Comparison of ENCODE assay signal across 17 mouse cellular contexts in the genomic region with DNA sequence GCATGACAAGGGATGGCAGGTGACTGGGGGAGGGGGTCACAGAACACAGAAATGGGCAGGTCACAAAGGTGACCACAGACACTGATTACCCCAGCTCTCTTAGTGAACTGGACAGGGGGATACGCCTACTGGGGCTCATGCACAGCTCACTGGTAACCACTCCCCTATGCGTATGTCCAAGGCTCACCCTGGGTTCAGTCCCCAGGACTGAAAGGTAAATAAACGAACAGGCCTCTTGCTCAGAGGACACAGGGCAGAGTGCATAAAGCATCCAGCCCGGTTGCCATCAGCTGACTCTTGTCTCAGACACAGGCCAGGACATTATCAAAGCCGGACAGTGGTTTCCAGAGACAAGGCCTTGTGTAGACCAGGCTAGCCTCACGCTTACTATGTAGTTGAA.
DNase-seq lines count a peak whose midpoint lies in the region; ATAC-seq and TF ChIP-seq lines count a peak whose summit lies in the region.
"Had no signal": no experiment of that assay in that cellular context is flagged by ENCODE, and none has a peak within 500 bp of the region (broad histone marks: within the 10 kb centered on the region; RNA-seq: fewer than 3 reads in every experiment).

No protein-coding gene starts in this region.

- no peaks in the 10 kb centered on the region for H3K9me3 ChIP-seq in intestine, embryonic 16.5 days (ENCODE audit: control insufficient read depth, low read length)
- H3K9me3 ChIP-seq in intestine, embryonic 15.5 days, result no peaks in the 10 kb centered on the region
- no peaks in the 10 kb centered on the region for H3K9me3 ChIP-seq in liver, embryonic 13.5 days (replicated peaks)
- H3K9me3 ChIP-seq: lung, embryonic 15.5 days had no signal

- H3K27me3 ChIP-seq in intestine, embryonic 16.5 days (replicated peaks; ENCODE audit: control insufficient read depth, insufficient read depth, low read length), result no peaks in the 10 kb centered on the region
- no peaks in the 10 kb centered on the region for H3K27me3 ChIP-seq in intestine, embryonic 15.5 days (replicated peaks)
- H3K27me3 ChIP-seq in thymus, adult 2 months (ENCODE audit: control insufficient read depth, insufficient read depth, low read length), result no peaks in the 10 kb centered on the region
- H3K27me3 ChIP-seq in liver, embryonic 13.5 days, result no peaks in the 10 kb centered on the region
- H3K27me3 ChIP-seq: limb, embryonic 12.5 days; lung, embryonic 15.5 days had no signal

- H3K4me3 ChIP-seq in intestine, embryonic 16.5 days (ENCODE audit: low read length), result no peak overlapping the region
- H3K4me3 ChIP-seq in intestine, embryonic 15.5 days (replicated peaks), result no peak overlapping the region
- no peak overlapping the region for H3K4me3 ChIP-seq in thymus, adult 2 months (ENCODE audit: control insufficient read depth, insufficient read depth, low read length)
- no peak overlapping the region for H3K4me3 ChIP-seq in liver, embryonic 13.5 days (replicated peaks)
- H3K4me3 ChIP-seq: left cerebral cortex, adult 2 months; limb, embryonic 12.5 days; lung, embryonic 15.5 days had no signal

- H3K4me1 ChIP-seq in intestine, embryonic 16.5 days (ENCODE audit: control insufficient read depth, insufficient read depth, low read length), result peaks cover 19% of the 10 kb centered on the region
- H3K4me1 ChIP-seq in intestine, embryonic 15.5 days (replicated peaks), result peaks cover 18% of the 10 kb centered on the region
- H3K4me1 ChIP-seq in thymus, adult 2 months (replicated peaks; ENCODE audit: control insufficient read depth, insufficient read depth, low read length), result peaks cover 86% of the 10 kb centered on the region
- peaks cover 48% of the 10 kb centered on the region for H3K4me1 ChIP-seq in liver, embryonic 13.5 days (replicated peaks)

- TF ChIP-seq POLR2A in thymus, adult 2 months (IDR thresholded peaks at IDR 0.05; ENCODE audit: control insufficient read depth, extremely low read depth, insufficient read depth, low read length, poor library complexity), result no peak

- H3K9ac ChIP-seq in intestine, embryonic 16.5 days (ENCODE audit: low read depth, low read length), result no peak overlapping the region
- no peak overlapping the region for H3K9ac ChIP-seq in intestine, embryonic 15.5 days
- no peak overlapping the region for H3K9ac ChIP-seq in liver, embryonic 13.5 days
- H3K9ac ChIP-seq: lung, embryonic 15.5 days had no signal

- TF ChIP-seq CTCF in thymus, adult 2 months (IDR thresholded peaks at IDR 0.05; ENCODE audit: borderline replicate concordance, control insufficient read depth, extremely low read depth, insufficient read depth, low read length, poor library complexity), result no peak

- H3K27ac ChIP-seq in intestine, embryonic 16.5 days (ENCODE audit: low read length), result no peak overlapping the region
- H3K27ac ChIP-seq in intestine, embryonic 15.5 days, result no peak overlapping the region
- H3K27ac ChIP-seq in thymus, adult 2 months (ENCODE audit: control insufficient read depth, insufficient read depth, low read length), result peak overlapping the region; percentile 45
- H3K27ac ChIP-seq in liver, embryonic 13.5 days, result peak overlapping the region; percentile 55
- H3K27ac ChIP-seq: left cerebral cortex, adult 2 months had no signal

- no peaks in the 10 kb centered on the region for H3K36me3 ChIP-seq in intestine, embryonic 16.5 days (ENCODE audit: control insufficient read depth, insufficient read depth, low read length)
- H3K36me3 ChIP-seq in intestine, embryonic 15.5 days, result no peaks in the 10 kb centered on the region
- H3K36me3 ChIP-seq in thymus, adult 2 months (ENCODE audit: control insufficient read depth, insufficient read depth, low read length), result no peaks in the 10 kb centered on the region
- peaks cover 28% of the 10 kb centered on the region for H3K36me3 ChIP-seq in liver, embryonic 13.5 days
- H3K36me3 ChIP-seq: lung, embryonic 15.5 days had no signal

- peak; percentile 30; the same call in 1 of the 2 replicates for ATAC-seq in intestine, embryonic 16.5 days
- ATAC-seq in intestine, embryonic 15.5 days, result no peak
- peak; percentile 72 for ATAC-seq in liver, embryonic 13.5 days (ENCODE audit: low read depth)
- ATAC-seq: forebrain, embryonic 16.5 days had no signal

- WGBS in intestine, embryonic 16.5 days, result 71% methylated on average over 6 of the region's 6 CpGs
- 71% methylated on average over 6 of the region's 6 CpGs for WGBS in intestine, embryonic 15.5 days
- WGBS in thymus, adult 2 months, result 93% methylated on average over 6 of the region's 6 CpGs
- whole genome bisulfite sequencing in liver, embryonic 13.5 days (ENCODE audit: insufficient replicate concordance), result 72% methylated on average over 6 of the region's 6 CpGs

- H3K4me2 ChIP-seq in intestine, embryonic 16.5 days (ENCODE audit: low read depth, low read length), result no peak overlapping the region
- H3K4me2 ChIP-seq in intestine, embryonic 15.5 days (replicated peaks), result no peak overlapping the region
- H3K4me2 ChIP-seq in liver, embryonic 13.5 days, result no peak overlapping the region
- H3K4me2 ChIP-seq: heart, embryonic 11.5 days; limb, embryonic 12.5 days; lung, embryonic 15.5 days had no signal

- DNase-seq in thymus, adult 2 months, result no peak
- no peak for DNase-seq in thymus, postnatal 4 days
- DNase-seq in liver, embryonic 13.5 days, result no peak
- DNase-seq in frontal cortex, adult 2 months (ENCODE audit: extremely low spot score in 1 of 2, low spot score in 1 of 2), result no peak
- no peak for DNase-seq in gastrocnemius, postnatal 25 days
- DNase-seq: cerebellum, adult 9-10 months; heart, postnatal 10 days; kidney, adult 9 months; kidney, postnatal 4 days; right cerebral cortex, postnatal 25 days had no signal

Comparison
In these comparisons a context has a peak if more than half of its experiments do, and no peak if none do; other contexts are left out.
1. H3K27ac ChIP-seq: peak in thymus, adult 2 months (single experiment) and liver, embryonic 13.5 days (single experiment); none in intestine, embryonic 16.5 days (single experiment) and intestine, embryonic 15.5 days (single experiment).